Mouse (Mus musculus) myocyte (in vitro differentiated cells): ENCODE measurements at regions not wholly inside any gene's neighbourhood (a gene's known extent, or its start where the extent isn't known, plus 50 kb on each side); places are given as distances from the start of the nearest gene placed in this dataset.

Source experiments
- CEBPB ChIP-seq: IDR thresholded peaks from 2 replicates; pipeline ENCODE4 v1.6.1; 2011; ENCODE audit warnings: mild to moderate bottlenecking, moderate library complexity; ENCODE audit not compliant: poor library complexity, insufficient read depth, severe bottlenecking
- E2F4 ChIP-seq: IDR thresholded peaks from one replicate; pipeline ENCODE4 v1.6.1; 2011; ENCODE audit warnings: mild to moderate bottlenecking, control low read depth, moderate library complexity; ENCODE audit not compliant: insufficient read depth
- MAX ChIP-seq: IDR thresholded peaks from one replicate; pipeline ENCODE4 v1.6.1; 2011; ENCODE audit warnings: low read depth, mild to moderate bottlenecking, control low read depth
- MYOD1 ChIP-seq, 3 experiments: IDR thresholded peaks; one replicate each; pipeline ENCODE4 v1.6.1; 2011; ENCODE audit warnings: control low read depth in 2 of 3, low read depth in 2 of 3, mild to moderate bottlenecking in 2 of 3, moderate library complexity in 1 of 3; ENCODE audit not compliant: insufficient read length in 2 of 3, control insufficient read depth in 1 of 3
- MYOG ChIP-seq, 3 experiments: IDR thresholded peaks; one replicate each; pipeline ENCODE4 v1.6.1; 2011; ENCODE audit warnings: control low read depth in 2 of 3, low read depth in 2 of 3, mild to moderate bottlenecking in 2 of 3; ENCODE audit not compliant: insufficient read length in 2 of 3, control insufficient read depth in 1 of 3, insufficient read depth in 1 of 3
- POLR2A ChIP-seq: IDR thresholded peaks from one replicate; pipeline ENCODE4 v1.6.1; 2011; ENCODE audit warnings: low read depth, mild to moderate bottlenecking, control low read depth, moderate library complexity; ENCODE audit not compliant: insufficient read length
- POLR2AphosphoS2 ChIP-seq: IDR thresholded peaks from one replicate; pipeline ENCODE4 v1.6.1; 2011; ENCODE audit warnings: low read depth, control low read depth; ENCODE audit not compliant: insufficient read length
- REST ChIP-seq: IDR thresholded peaks from one replicate; pipeline ENCODE4 v1.6.1; 2011; ENCODE audit warnings: mild to moderate bottlenecking, control low read depth, moderate library complexity; ENCODE audit not compliant: insufficient read depth, insufficient read length
- SRF ChIP-seq: IDR thresholded peaks from one replicate; pipeline ENCODE4 v1.6.1; 2011; ENCODE audit warnings: low read depth; ENCODE audit not compliant: control insufficient read depth, insufficient read length
- TCF12 ChIP-seq: IDR thresholded peaks from one replicate; pipeline ENCODE4 v1.6.1; 2011; ENCODE audit warnings: mild to moderate bottlenecking, control low read depth; ENCODE audit not compliant: poor library complexity, insufficient read depth, severe bottlenecking
- TCF3 ChIP-seq: IDR thresholded peaks from one replicate; pipeline ENCODE4 v1.6.1; 2011; ENCODE audit warnings: low read depth, control low read depth; ENCODE audit not compliant: insufficient read length
- USF1 ChIP-seq: IDR thresholded peaks from one replicate; pipeline ENCODE4 v1.6.1; 2011; ENCODE audit warnings: low read depth, mild to moderate bottlenecking, control low read depth, moderate library complexity

- TF ChIP-seq SRF (no peak), TCF12 (no peak), POLR2A (no peak), USF1 (no peak), E2F4 (no peak), POLR2AphosphoS2 (no peak), MAX (no peak), TCF3 (no peak), MYOG (IDR thresholded peaks at IDR 0.05; ENCODE audit: control insufficient read depth in 1 of 3, insufficient read depth in 1 of 3, insufficient read length in 2 of 3, low read depth in 2 of 3) (no peak), CEBPB (no peak), MYOD1 (IDR thresholded peaks at IDR 0.05; ENCODE audit: control insufficient read depth in 1 of 3, insufficient read length in 2 of 3, low read depth in 2 of 3) (no peak), REST (no peak)
These were observed 178.9 kb downstream of the Gm45692 start for GRCm38 (mm10) chr8:26298066-26298804.
